Mouse (Mus musculus): Measurements from ENCODE around the gene Terb2. TPM values are rescaled to one million over a fixed set of nuclear protein-coding genes. Genes with fewer than 3 reads are reported as not detected.

The Terb2 gene
- polyA plus RNA-seq (2012; rRNA removed) (not detected in 2 replicates), polyA plus RNA-seq (2014; fragmentation: Nextera tagmentation; extraction: Ambion mirVana) (not detected in 2 replicates)

GRCm38 (mm10) chr2:122186106-122186505 lies at the start of gene Terb2, which contains the start of gene Patl2:
Terb2 (plus strand) TSS chr2:122186272.
Patl2 (minus strand) TSS chr2:122186189.
- 83% methylated on average over 17 of the region's 17 CpGs for WGBS

GRCm38 (mm10) chr2:122137839-122138465 lies 48.1 kb upstream of the Terb2 start:
- ATAC-seq (ENCODE audit: low FRiP score, low read depth) (no peak), DNase-seq (ENCODE audit: low spot score) (no peak)
- H3K27ac ChIP-seq (replicated peaks; ENCODE audit: low read depth, low read length): no peak overlapping the region
- no peak overlapping the region for H3K9ac ChIP-seq (ENCODE audit: low read depth, low read length, severe bottlenecking)
- no peak overlapping the region for H3K4me2 ChIP-seq (replicated peaks; ENCODE audit: low read depth, low read length, severe bottlenecking)
- 62% methylated on average over 5 of the region's 5 CpGs for WGBS
- no peaks in the 10 kb centered on the region for H3K9me3 ChIP-seq (ENCODE audit: control insufficient read depth, low read length)
- no peaks in the 10 kb centered on the region for H3K4me1 ChIP-seq (ENCODE audit: control insufficient read depth, insufficient read depth, low read length)
- no peaks in the 10 kb centered on the region for H3K27me3 ChIP-seq (ENCODE audit: control insufficient read depth, insufficient read depth, low read length)
- TF ChIP-seq POLR2A (IDR thresholded peaks at IDR 0.05; ENCODE audit: borderline replicate concordance, extremely low read depth, insufficient read depth, insufficient read length): no peak
- no peak overlapping the region for H3K4me3 ChIP-seq (replicated peaks; ENCODE audit: low read length)
- no peaks in the 10 kb centered on the region for H3K36me3 ChIP-seq (ENCODE audit: control insufficient read depth, insufficient read depth, low read length)

More at GRCm38 (mm10) chr2:122186106-122186505, at the start of gene Terb2, which contains the start of gene Patl2:
- no peaks in the 10 kb centered on the region for H3K27me3 ChIP-seq (ENCODE audit: control insufficient read depth, insufficient read depth, low read length)
- ATAC-seq (ENCODE audit: low FRiP score, low read depth): no peak
- DNase-seq (ENCODE audit: low spot score): no peak
- no peak for TF ChIP-seq POLR2A (IDR thresholded peaks at IDR 0.05; ENCODE audit: borderline replicate concordance, extremely low read depth, insufficient read depth, insufficient read length)
- no peaks in the 10 kb centered on the region for H3K36me3 ChIP-seq (ENCODE audit: control insufficient read depth, insufficient read depth, low read length)
- H3K9ac ChIP-seq (ENCODE audit: low read depth, low read length, severe bottlenecking): no peak within 1 kb of the TSS
- no peak within 1 kb of the TSS for H3K4me3 ChIP-seq (replicated peaks; ENCODE audit: low read length)
- H3K4me1 ChIP-seq (ENCODE audit: control insufficient read depth, insufficient read depth, low read length): no peaks in the 10 kb centered on the region
- H3K27ac ChIP-seq (replicated peaks; ENCODE audit: low read depth, low read length): no peak within 1 kb of the TSS
- H3K4me2 ChIP-seq (replicated peaks; ENCODE audit: low read depth, low read length, severe bottlenecking): no peak within 1 kb of the TSS
- no peaks in the 10 kb centered on the region for H3K9me3 ChIP-seq (ENCODE audit: control insufficient read depth, low read length)

GRCm38 (mm10) chr2:122140815-122141214 lies 45.3 kb upstream of the Terb2 start:
- no peak for DNase-seq (ENCODE audit: low spot score)
- Histone ChIP-seq H3K4me2 (replicated peaks; ENCODE audit: low read depth, low read length, severe bottlenecking) (no peak overlapping the region), H3K9ac (ENCODE audit: low read depth, low read length, severe bottlenecking) (no peak overlapping the region), H3K27me3 (ENCODE audit: control insufficient read depth, insufficient read depth, low read length) (no peaks in the 10 kb centered on the region), H3K4me3 (replicated peaks; ENCODE audit: low read length) (no peak overlapping the region), H3K4me1 (ENCODE audit: control insufficient read depth, insufficient read depth, low read length) (no peaks in the 10 kb centered on the region), H3K9me3 (ENCODE audit: control insufficient read depth, low read length) (no peaks in the 10 kb centered on the region), H3K36me3 (ENCODE audit: control insufficient read depth, insufficient read depth, low read length) (no peaks in the 10 kb centered on the region), H3K27ac (replicated peaks; ENCODE audit: low read depth, low read length) (no peak overlapping the region)
- no peak for TF ChIP-seq POLR2A (IDR thresholded peaks at IDR 0.05; ENCODE audit: borderline replicate concordance, extremely low read depth, insufficient read depth, insufficient read length)
- no peak for ATAC-seq (ENCODE audit: low FRiP score, low read depth)
- WGBS: 52% methylated on average over 2 of the region's 2 CpGs

GRCm38 (mm10) chr2:122141332-122141967 lies 44.6 kb upstream of the Terb2 start:
- Histone ChIP-seq H3K4me2 (replicated peaks; ENCODE audit: low read depth, low read length, severe bottlenecking) (no peak overlapping the region), H3K27me3 (ENCODE audit: control insufficient read depth, insufficient read depth, low read length) (no peaks in the 10 kb centered on the region)
- ATAC-seq (ENCODE audit: low FRiP score, low read depth): no peak

GRCm38 (mm10) chr2:122143111-122143510 lies 43.0 kb upstream of the Terb2 start:
- Histone ChIP-seq H3K27me3 (ENCODE audit: control insufficient read depth, insufficient read depth, low read length) (no peaks in the 10 kb centered on the region), H3K4me2 (replicated peaks; ENCODE audit: low read depth, low read length, severe bottlenecking) (no peak overlapping the region), H3K4me1 (ENCODE audit: control insufficient read depth, insufficient read depth, low read length) (no peaks in the 10 kb centered on the region), H3K27ac (replicated peaks; ENCODE audit: low read depth, low read length) (no peak overlapping the region), H3K4me3 (replicated peaks; ENCODE audit: low read length) (no peak overlapping the region), H3K9me3 (ENCODE audit: control insufficient read depth, low read length) (no peaks in the 10 kb centered on the region), H3K9ac (ENCODE audit: low read depth, low read length, severe bottlenecking) (no peak overlapping the region), H3K36me3 (ENCODE audit: control insufficient read depth, insufficient read depth, low read length) (no peaks in the 10 kb centered on the region)
- TF ChIP-seq POLR2A (IDR thresholded peaks at IDR 0.05; ENCODE audit: borderline replicate concordance, extremely low read depth, insufficient read depth, insufficient read length): no peak
- ATAC-seq (ENCODE audit: low FRiP score, low read depth): no peak
- 87% methylated on average over 3 of the region's 3 CpGs for WGBS
- no peak for DNase-seq (ENCODE audit: low spot score)

More at GRCm38 (mm10) chr2:122141332-122141967, 44.6 kb upstream of the Terb2 start:
- DNase-seq (ENCODE audit: low spot score): no peak
- no peak for TF ChIP-seq POLR2A (IDR thresholded peaks at IDR 0.05; ENCODE audit: borderline replicate concordance, extremely low read depth, insufficient read depth, insufficient read length)
- 75% methylated on average over 5 of the region's 5 CpGs for WGBS
- H3K27ac ChIP-seq (replicated peaks; ENCODE audit: low read depth, low read length): no peak overlapping the region
- no peak overlapping the region for H3K4me3 ChIP-seq (replicated peaks; ENCODE audit: low read length)
- no peaks in the 10 kb centered on the region for H3K9me3 ChIP-seq (ENCODE audit: control insufficient read depth, low read length)
- H3K9ac ChIP-seq (ENCODE audit: low read depth, low read length, severe bottlenecking): no peak overlapping the region
- no peaks in the 10 kb centered on the region for H3K36me3 ChIP-seq (ENCODE audit: control insufficient read depth, insufficient read depth, low read length)
- H3K4me1 ChIP-seq (ENCODE audit: control insufficient read depth, insufficient read depth, low read length): no peaks in the 10 kb centered on the region

All from limb, embryonic 14.5 days (tissue).